Mouse (Mus musculus) A20 (cell line): Measurements from ENCODE around the gene Lyg2.

Source experiments
- DNase-seq: peaks from one replicate; pipeline ENCODE4 v3.0.0-alpha.2; 2011; ENCODE audit warnings: low read depth, low spot score

Lyg2 gene

DNA sequence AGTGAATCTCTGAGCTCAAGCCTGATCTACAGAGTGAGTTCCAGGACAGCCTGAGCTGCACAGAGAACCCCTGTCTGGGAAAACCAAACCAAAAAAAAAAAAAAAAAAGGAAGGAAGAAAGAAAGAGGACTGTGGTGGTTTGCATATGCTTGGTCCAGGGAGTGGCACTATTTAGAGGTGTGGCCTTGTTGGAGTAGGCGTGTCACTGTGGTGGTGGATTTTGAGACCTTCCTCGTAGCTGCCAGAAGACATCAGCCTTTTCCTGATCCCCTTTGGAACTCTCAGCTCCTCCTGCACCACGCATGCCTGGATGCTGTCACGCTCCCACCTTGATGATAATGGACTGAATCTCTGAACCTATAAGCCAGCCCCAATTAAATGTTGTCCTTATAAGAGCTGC, 32.9 kb downstream of the Lyg2 start:
- DNase-seq: no peak

DNA sequence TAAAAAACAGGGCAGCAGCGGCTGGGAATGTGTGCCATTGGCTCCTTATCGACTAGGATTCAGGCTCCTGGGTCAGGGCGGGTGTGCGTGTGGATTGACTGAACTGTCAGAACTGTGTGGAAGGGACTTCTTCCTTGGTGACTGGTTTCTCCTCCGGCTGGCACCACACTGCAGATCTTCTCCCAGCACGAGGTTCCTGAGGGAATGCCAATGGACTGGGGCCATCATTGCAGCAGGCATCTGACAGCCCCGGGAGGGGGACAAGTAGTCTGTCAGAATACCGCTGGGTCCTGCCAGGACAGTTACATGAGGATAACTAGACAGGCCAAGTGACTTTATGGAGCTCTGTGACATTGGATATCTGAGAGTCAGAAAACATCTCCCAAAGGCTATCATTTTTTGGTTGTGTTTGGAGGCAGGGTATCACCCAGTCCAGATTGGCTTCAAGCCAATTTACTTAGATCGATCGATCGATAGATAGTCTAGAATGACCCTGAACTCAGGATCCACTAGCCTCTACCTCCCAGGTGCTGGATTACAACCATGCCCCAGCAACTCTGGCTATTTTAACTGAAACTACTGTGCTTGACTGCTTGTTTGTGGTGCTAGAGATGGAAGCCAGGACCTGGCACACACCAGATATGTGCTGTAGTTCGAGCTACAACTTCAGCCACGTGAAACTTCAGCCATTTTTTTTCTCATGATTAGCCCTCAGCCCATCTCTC, 38.4 kb downstream of the Lyg2 start:
- no peak for DNase-seq

DNA sequence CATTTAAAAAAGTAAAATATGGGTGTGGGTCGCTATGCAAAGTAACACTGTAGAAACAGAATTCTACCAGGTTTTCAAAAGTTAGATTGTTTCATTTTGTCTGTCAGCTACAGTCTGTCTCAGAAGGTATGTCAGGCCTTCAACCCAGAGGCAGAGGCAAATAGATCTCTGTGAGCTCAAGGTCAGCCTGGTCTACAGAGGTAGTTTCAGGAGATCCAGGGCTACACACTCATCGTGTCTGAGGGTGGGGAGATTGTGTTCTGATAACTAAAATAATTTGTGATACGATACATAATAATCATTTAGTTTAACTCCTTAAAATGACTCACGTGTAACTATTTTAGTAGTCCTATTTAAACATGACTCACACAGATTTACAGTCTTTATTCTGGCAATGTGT, 43.1 kb downstream of the Lyg2 start:
- peak; percentile 25 for DNase-seq

DNA sequence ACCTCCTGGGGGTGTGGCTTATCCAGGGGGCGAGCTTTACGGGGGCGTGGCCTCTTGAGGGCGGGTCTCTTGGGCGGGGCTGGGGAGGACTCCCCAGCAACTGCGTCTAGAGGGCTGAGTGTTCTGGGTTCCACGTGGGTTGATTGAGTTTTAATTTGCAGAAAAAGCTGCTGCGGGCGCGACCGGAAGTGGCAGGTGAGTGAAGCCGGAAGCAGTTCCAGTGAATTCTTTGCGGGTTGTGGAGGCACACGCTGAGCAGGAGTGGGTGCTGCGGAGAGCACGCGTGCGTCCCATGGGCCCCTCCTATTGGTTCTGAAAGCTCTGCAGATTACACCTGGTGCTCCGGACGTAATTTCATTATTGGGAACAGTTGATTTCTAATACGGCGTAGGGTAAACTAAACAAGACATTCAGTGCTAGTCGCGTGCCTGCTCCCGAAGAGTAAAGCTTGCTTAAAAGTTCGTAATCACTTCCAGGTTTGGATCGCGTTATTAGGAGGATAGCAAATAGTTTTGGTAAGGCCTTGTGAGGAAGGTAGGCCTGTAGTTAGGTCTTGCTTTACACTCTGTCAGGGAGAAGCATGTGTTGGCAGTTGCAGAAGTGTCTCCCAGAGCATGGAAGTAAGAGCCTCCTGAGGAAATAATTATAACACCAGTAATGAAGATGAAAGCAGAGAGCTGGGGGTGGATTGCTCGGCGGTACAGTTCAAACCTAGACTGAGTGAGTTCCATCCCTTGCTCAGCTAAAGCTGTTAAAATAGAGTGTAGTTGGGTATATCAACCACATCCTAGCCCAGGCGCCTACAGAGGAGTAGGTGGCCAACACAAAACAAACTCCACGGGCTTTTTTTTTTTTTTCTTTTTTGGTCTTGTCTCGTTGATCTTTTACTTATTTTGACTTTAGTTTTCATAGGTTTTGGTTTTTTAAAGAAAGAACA, 43.9 kb downstream of the Lyg2 start:
- DNase-seq: peak; percentile 94

DNA sequence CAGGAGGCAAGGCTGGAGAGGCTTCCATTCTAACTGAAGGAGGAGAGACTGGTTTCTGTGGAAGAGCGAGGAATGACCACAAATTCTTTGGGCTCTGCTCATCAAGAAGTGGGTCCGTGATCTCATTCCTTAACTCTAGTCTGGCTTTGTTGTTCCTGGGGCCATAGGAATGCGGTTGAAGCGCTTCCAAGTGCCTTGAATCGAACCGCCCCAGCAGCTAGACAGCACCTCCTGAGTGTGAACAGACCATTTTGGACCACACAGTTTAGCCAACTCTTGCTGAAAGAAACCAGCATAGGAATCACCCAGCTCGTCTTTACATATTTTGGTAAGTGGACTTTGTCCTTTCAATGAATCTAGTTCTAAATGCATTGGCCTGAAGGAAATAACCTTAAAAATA, 44.6 kb downstream of the Lyg2 start, which contains the start of gene Lipt1:
Gene Lipt1 (plus strand): TSS at position 35 of the 400 bp plus-strand sequence.
- no peak for DNase-seq

DNA sequence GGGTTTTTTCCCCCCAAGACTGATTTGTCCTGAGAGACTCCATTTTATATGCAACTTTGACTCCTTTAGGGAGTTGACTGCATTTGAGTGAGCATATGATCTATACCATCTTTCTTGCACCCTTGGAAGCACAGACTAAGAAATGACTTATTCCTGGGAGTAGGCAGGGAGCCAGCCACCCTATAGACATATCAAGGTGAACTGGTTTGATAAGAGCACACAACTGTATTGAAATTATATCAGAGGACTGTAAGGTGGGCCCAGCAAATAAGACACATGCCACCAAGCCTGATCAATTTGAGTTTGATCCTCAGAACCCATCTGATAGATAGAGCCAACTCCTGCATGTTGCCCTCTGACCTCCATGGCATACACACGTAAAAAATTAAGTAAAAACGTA, 46.9 kb downstream of the Lyg2 start:
- DNase-seq: no peak

DNA sequence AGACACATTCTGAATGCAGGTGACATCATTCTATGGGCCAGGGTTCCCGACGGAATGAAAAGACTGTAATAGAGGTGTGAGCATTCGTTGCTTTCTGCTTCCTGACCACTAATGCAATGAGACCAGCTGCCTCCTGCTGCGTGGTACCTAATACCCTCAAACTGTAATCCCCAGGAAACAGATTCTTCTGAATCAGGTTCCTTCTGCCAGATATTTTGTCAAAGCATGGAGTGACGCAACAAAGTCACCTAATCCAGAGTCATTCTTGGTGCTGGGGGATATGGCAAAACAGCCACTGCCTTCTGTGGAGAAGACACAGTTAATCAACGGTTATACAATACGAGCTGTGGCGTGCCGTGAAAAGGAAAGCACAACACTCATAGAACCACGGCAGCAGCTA, 47.7 kb downstream of the Lyg2 start:
- no peak for DNase-seq

DNA sequence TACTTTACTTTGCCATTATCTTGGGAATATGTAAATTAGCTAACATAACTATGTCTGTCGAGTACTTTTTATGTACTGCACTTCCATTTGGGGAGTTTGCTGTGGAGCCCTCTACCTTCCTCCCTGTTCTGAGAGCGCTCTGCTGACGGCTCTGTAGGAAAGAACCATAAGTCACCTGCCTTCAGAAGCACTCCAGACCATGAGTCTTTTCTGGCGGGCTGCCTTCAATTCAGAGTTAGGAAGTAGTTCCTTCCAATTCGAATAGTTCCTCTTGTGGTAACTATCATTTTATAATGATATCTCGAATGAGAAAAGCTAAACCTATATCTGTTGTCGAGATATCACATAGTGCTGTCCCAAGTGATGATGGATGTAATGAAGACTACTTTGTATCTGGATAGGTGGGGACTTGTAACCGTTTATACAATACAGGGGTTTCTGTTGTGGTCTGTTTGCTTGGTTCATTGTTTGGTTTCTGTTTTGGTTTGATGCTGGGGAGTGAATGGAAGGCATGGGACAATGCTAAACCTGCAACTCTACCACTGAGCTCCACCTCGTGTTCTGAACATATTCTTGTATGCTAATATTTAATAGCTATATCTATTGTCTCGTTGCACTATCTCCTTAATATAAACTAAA, 48.5 kb downstream of the Lyg2 start:
- DNase-seq: no peak

DNA sequence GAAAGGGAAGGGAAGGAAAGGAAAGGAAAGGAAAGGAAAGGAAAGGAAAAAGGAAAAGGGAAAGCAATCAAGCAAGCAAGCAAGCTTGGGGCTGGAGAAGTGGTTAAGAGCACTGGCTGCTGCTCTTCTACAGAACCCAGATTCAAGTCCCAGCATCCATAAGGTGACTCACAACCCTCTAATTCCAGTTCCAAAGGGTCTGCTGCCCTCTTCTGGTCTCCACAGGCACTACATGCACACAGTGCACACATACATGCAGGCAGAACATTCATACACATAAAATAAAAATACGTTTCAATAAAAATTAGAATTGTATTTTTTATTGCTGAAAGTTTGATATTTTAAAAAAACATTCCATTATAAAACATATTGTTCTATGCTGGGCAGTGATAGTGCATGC, 49.2 kb downstream of the Lyg2 start:
- peak; percentile 78 for DNase-seq

DNA sequence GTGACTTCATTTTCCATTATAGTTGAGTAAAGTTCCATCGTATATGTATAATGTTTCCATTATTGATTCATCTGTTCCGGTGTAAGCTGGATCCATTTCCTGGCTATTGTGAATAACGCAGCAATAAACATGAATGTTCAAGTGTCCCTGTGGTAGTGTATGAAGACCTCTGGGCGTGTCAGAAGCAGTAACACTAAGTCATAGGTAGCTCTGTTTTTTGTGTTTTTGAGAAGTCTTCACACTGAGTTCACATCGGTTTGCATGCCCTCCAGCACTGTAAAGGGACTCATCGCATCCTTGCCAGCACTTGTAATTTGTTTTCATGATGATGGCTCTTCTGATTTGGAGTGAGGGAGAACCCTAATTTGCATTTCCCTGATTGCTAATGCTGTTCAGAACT, 50.0 kb downstream of the Lyg2 start, which contains the start of gene Tsga10:
Gene Tsga10 (minus strand): TSS at position 144 of the 400 bp plus-strand sequence.
- peak; percentile 32 for DNase-seq

DNA sequence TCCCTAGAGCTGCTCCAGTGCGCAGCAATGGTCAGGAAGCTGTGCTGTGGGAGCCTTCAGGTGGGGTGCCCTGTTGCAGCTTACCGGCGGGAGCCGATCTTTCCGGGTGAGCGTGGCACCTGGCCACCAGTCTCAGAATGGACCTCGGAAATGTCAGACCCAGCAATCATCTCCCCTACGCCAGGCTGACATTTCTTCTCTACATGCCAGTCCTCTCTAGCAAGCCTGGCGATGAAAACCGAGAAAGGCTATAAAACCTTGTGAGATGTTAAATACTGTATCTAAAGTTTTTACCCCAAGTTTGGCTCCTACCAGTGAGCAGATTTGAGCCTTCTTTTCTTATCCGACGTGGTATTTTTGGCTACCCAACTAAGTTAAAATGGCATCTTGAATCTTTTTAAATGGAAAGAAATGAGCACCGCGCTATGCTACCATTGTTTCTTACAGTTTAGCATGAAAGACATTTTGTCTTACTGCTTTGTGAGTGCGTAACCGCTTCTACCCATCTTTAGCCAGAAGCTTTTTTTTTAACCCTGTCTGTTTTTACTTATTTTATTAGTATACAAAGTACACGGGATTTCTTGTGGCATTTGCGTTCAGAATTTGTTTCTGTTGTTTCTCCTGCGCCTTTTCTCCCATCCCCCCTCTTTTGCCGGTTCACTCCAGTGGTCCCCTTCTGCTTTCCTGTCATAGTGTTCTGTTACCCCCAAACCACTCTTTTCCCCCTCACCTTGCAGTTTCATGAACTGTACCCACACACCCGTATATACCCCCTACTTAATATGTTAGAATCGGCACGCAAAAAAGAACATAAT, 50.7 kb downstream of the Lyg2 start:
- no peak for DNase-seq

DNA sequence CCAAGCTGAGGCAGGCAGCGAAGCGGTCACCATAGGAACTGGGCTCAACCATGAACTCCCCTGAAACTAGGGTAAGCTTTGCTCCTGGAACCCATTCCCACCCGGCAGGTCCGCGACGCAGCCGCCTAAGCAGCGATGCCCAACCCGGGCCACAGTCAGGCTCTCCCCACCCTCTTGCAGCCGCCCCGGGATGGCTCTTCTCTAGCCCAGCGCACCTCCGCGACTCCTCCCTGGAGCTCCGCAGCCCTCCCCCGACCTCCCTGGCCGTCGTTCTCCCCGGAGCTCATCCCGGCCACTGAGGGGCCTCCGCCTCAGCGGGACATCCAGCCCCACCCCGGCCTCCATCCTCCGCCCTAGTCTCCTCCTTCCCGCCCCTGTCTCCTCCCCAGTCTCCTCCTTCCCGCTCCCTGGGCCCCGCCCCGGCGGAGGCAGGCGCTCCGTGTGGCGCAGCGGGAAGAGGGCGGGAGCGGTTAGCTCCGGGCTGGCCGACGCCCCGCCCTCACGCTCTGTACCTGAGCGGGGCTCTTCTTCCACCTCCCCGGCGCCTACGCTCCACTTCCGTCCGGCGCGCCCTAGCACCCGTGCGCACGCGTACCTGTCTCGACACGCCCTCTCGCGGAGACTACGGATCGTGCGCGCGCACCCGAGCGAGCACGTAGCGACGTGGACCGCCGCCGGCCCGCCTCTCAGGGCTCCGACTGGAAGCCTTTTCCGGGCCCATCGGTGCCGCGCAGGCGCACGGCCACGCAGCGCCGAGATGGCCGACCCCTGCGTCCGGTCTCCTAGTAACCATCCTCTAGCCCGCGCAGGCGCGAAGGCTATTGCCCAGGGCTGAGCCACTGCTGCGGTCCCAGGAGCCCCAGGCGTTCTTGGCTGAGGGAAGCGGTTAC, 51.5 kb downstream of the Lyg2 start:
- peak; percentile 99 for DNase-seq
